Mouse (Mus musculus): ENCODE results near the gene Itpr1. TPM values are rescaled to one million over a fixed set of nuclear protein-coding genes. Genes with fewer than 3 reads are reported as not detected.

The Itpr1 gene
- 37.2 TPM for polyA plus RNA-seq (2014; fragmentation: Illumina TruSeq; extraction: RNeasy Lipid Tissue Mini Kit (QIAGEN cat#74804); ENCODE audit: low replicate concordance)

GRCm38 (mm10) chr6:108212881-108213295, at the start of gene Itpr1:
Itpr1 (plus strand) TSS chr6:108213096.

GRCm38 (mm10) chr6:108184847-108185684, 27.8 kb upstream of the Itpr1 start, which contains the start of gene Sumf1:
Sumf1 (minus strand) TSS chr6:108185582.

Other genes starting within 250 kb of the Itpr1 start
- 6.3 TPM for gene Setmar, start 148.1 kb upstream of the Itpr1 start, polyA plus RNA-seq (2014; fragmentation: Illumina TruSeq; extraction: RNeasy Lipid Tissue Mini Kit (QIAGEN cat#74804); ENCODE audit: low replicate concordance)
- 58.5 TPM for gene Sumf1, start 27.5 kb upstream of the Itpr1 start, polyA plus RNA-seq (2014; fragmentation: Illumina TruSeq; extraction: RNeasy Lipid Tissue Mini Kit (QIAGEN cat#74804); ENCODE audit: low replicate concordance)

All from small intestine, adult 10 weeks (tissue).